Mouse (Mus musculus): ENCODE results near the gene Olig1.

Gene Olig1

GRCm38 (mm10) chr16:91229643-91230042, 39.9 kb upstream of the Olig1 start:
- TF ChIP-seq GATA4 (IDR thresholded peaks at IDR 0.05; ENCODE audit: insufficient replicate concordance, low read length) = no peak

- TF ChIP-seq GATA4 (IDR thresholded peaks at IDR 0.05; ENCODE audit: insufficient replicate concordance, low read length) = no peak
These were observed 37.6 kb upstream of the Olig1 start for GRCm38 (mm10) chr16:91231781-91232469.

- TF ChIP-seq GATA4 (IDR thresholded peaks at IDR 0.05; ENCODE audit: insufficient replicate concordance, low read length) = no peak
These were observed 36.9 kb upstream of the Olig1 start for GRCm38 (mm10) chr16:91232470-91233240.

GRCm38 (mm10) chr16:91233241-91233944, 36.2 kb upstream of the Olig1 start:
- TF ChIP-seq GATA4 (IDR thresholded peaks at IDR 0.05; ENCODE audit: insufficient replicate concordance, low read length) = no peak

- TF ChIP-seq GATA4 (IDR thresholded peaks at IDR 0.05; ENCODE audit: insufficient replicate concordance, low read length) = no peak; the same call in 1 of the 2 replicates
These were observed 30.5 kb upstream of the Olig1 start for GRCm38 (mm10) chr16:91239024-91239423.

- no peak for TF ChIP-seq GATA4 (IDR thresholded peaks at IDR 0.05; ENCODE audit: insufficient replicate concordance, low read length)
These were observed 23.3 kb upstream of the Olig1 start for GRCm38 (mm10) chr16:91246292-91246691.

- TF ChIP-seq GATA4 (IDR thresholded peaks at IDR 0.05; ENCODE audit: insufficient replicate concordance, low read length) = no peak
These were observed 10.6 kb upstream of the Olig1 start for GRCm38 (mm10) chr16:91258956-91259355.

GRCm38 (mm10) chr16:91260861-91261260, 8.7 kb upstream of the Olig1 start:
- no peak for TF ChIP-seq GATA4 (IDR thresholded peaks at IDR 0.05; ENCODE audit: insufficient replicate concordance, low read length)

GRCm38 (mm10) chr16:91262467-91263220, 6.9 kb upstream of the Olig1 start:
- TF ChIP-seq GATA4 (IDR thresholded peaks at IDR 0.05; ENCODE audit: insufficient replicate concordance, low read length) = no peak

- TF ChIP-seq GATA4 (IDR thresholded peaks at IDR 0.05; ENCODE audit: insufficient replicate concordance, low read length) = no peak
These were observed 3.6 kb upstream of the Olig1 start for GRCm38 (mm10) chr16:91265972-91266371.

- TF ChIP-seq GATA4 (IDR thresholded peaks at IDR 0.05; ENCODE audit: insufficient replicate concordance, low read length) = no peak
These were observed 684 bp upstream of the Olig1 start for GRCm38 (mm10) chr16:91268724-91269452.

GRCm38 (mm10) chr16:91270212-91270971, 820 bp downstream of the Olig1 start:
- no peak for TF ChIP-seq GATA4 (IDR thresholded peaks at IDR 0.05; ENCODE audit: insufficient replicate concordance, low read length)

GRCm38 (mm10) chr16:91270982-91271549, 1.5 kb downstream of the Olig1 start:
- TF ChIP-seq GATA4 (IDR thresholded peaks at IDR 0.05; ENCODE audit: insufficient replicate concordance, low read length) = no peak

All from liver, adult (tissue).